Mouse (Mus musculus) cerebellum, adult 2 months (tissue): ENCODE results near the gene Magi2. TPM values are rescaled to one million over a fixed set of nuclear protein-coding genes. Genes with fewer than 3 reads are reported as not detected.

Experiments
- DNase-seq, 2 experiments: peaks; one replicate each; pipeline ENCODE4 v3.0.0; 2021
- H3K27ac ChIP-seq: fragments of 200-500 bp; 2 replicates; pipeline ENCODE4 v1.5.1; 2012; ENCODE audit warnings: low read length, control low read depth, inconsistent platforms; ENCODE audit not compliant: insufficient read depth
- H3K27me3 ChIP-seq: fragments of 200-500 bp; 2 replicates; pipeline ENCODE4 v1.6.1; 2012; ENCODE audit warnings: inconsistent platforms, mild to moderate bottlenecking, low read length, moderate library complexity; ENCODE audit not compliant: control insufficient read depth, insufficient read depth
- H3K4me1 ChIP-seq: fragments of 200-500 bp; 2 replicates; pipeline ENCODE4 v1.6.1; 2011; ENCODE audit warnings: low read length; ENCODE audit not compliant: control insufficient read depth, insufficient read depth
- H3K4me3 ChIP-seq: fragments of 200-500 bp; replicated peaks from 2 replicates; pipeline ENCODE3; 2011; ENCODE audit warnings: mild to moderate bottlenecking, low read depth, low read length, control low read depth; ENCODE audit not compliant: insufficient read depth
- CTCF ChIP-seq: fragments of 200-500 bp; IDR thresholded peaks from 2 replicates; pipeline ENCODE4 v1.5.1; 2011; ENCODE audit warnings: low read depth, mild to moderate bottlenecking, control low read depth, low read length, moderate library complexity, borderline replicate concordance; ENCODE audit not compliant: insufficient read depth
- POLR2A ChIP-seq: fragments of 200-500 bp; IDR thresholded peaks from 2 replicates; pipeline ENCODE4 v1.6.1; 2011; ENCODE audit warnings: low read length, control low read depth, borderline replicate concordance; ENCODE audit not compliant: insufficient read depth
- WGBS: fragments of 180-500 bp; shearing (Covaris S2); methylation state at CpG from one replicate; pipeline ENCODE4 v1.1.7; 2018; 5-methylcytosine and 5-hydroxymethylcytosine counted together
- polyA plus RNA-seq: library from polyadenylated mRNA; depleted of rRNA; stranded (reverse); fragments of >200 nt; gene quantifications from 2 replicates; pipeline ENCODE4 v1.2.3, GENCODE M21; 2012

The Magi2 gene
- polyA plus RNA-seq, 1 experiment = 30.1 TPM

DNA sequence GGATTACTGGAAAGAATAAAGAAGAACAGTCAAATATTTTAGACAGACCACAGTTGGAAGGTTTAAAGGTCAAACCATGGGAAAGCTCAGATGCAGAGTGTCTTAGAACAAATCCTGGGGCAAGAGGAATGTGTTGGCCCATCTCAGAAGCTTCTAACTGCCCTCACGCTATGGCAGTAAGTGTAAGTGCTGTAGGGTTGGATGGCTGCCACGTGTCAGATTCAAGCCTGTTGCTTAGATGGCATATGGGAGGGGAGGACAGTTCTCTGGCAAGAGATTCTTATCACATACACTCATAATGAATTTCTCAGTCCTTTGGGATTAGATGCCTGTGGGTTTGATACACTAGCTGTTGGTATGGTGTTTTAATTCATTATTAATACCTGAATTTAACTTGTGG lies 238.5 kb downstream of the Magi2 start:
- TF ChIP-seq CTCF = no peak
- no peak for TF ChIP-seq POLR2A
- Histone ChIP-seq H3K4me3 (no peak overlapping the region), H3K27ac (no peak overlapping the region), H3K27me3 (no peaks in the 10 kb centered on the region), H3K4me1 (no peaks in the 10 kb centered on the region; the same call in 1 of the 2 replicates)
- 6% methylated on average over 2 of the region's 2 CpGs for WGBS
- peak; percentile 26 to 28 for DNase-seq

GRCm38 (mm10) chr5:19472851-19473439 lies 246.1 kb downstream of the Magi2 start:
- TF ChIP-seq CTCF = no peak
- TF ChIP-seq POLR2A = no peak
- WGBS = 87% methylated on average over 4 of the region's 4 CpGs
- Histone ChIP-seq H3K27ac (no peak overlapping the region), H3K4me1 (no peaks in the 10 kb centered on the region; the same call in 1 of the 2 replicates), H3K27me3 (no peaks in the 10 kb centered on the region), H3K4me3 (no peak overlapping the region)
- DNase-seq = no peak

GRCm38 (mm10) chr5:19482981-19483380 lies 256.1 kb downstream of the Magi2 start:
- DNase-seq = peak; percentile 82
- TF ChIP-seq CTCF = no peak; the same call in 1 of the 2 replicates
- H3K27me3 ChIP-seq = no peaks in the 10 kb centered on the region
- H3K27ac ChIP-seq = no peak overlapping the region
- 58% methylated on average over 3 of the region's 3 CpGs for WGBS
- H3K4me3 ChIP-seq = no peak overlapping the region
- H3K4me1 ChIP-seq = peaks cover 4% of the 10 kb centered on the region

- WGBS = 52% methylated on average over 7 of the region's 7 CpGs
- Histone ChIP-seq H3K27ac (no peak overlapping the region), H3K4me1 (peaks cover 1% of the 10 kb centered on the region), H3K4me3 (no peak overlapping the region), H3K27me3 (no peaks in the 10 kb centered on the region)
- TF ChIP-seq POLR2A = no peak
- no peak for TF ChIP-seq CTCF
- no peak for DNase-seq
These were observed 261.1 kb downstream of the Magi2 start for GRCm38 (mm10) chr5:19487947-19488346.

- Histone ChIP-seq H3K27ac (no peak overlapping the region), H3K4me1 (peaks cover 8% of the 10 kb centered on the region), H3K27me3 (no peaks in the 10 kb centered on the region), H3K4me3 (no peak overlapping the region)
- TF ChIP-seq CTCF (no peak), POLR2A (no peak)
- 10% methylated on average over 3 of the region's 3 CpGs for WGBS
- peak in 1 of 2 experiments; percentile 59 for DNase-seq
These were observed 274.2 kb downstream of the Magi2 start for GRCm38 (mm10) chr5:19501005-19501404.

DNA sequence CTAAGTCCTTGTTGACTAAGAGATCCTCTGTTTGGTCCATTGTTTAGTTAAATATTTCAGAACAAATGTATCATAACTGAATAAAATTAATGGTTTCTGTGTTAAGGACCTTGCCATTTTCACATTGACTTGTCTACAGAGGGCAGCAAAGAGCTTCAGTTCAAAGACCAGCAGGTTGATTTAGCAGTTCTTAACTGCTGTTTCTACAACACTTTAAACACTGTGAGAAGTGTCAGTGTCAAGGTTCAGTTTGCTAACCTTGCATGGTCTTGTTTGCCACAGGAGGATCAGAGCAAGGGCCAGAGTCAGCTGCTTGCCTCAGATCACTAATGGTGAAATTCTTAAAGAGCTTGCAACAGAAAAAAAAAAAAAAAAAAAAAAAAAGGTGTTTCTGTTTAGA lies 295.3 kb downstream of the Magi2 start:
- Histone ChIP-seq H3K4me3 (no peak overlapping the region), H3K27ac (no peak overlapping the region), H3K4me1 (no peaks in the 10 kb centered on the region), H3K27me3 (no peaks in the 10 kb centered on the region)
- peak in 1 of 2 experiments; percentile 27 for DNase-seq
- no peak for TF ChIP-seq POLR2A
- peak; percentile 47; the same call in 1 of the 2 replicates for TF ChIP-seq CTCF

DNA sequence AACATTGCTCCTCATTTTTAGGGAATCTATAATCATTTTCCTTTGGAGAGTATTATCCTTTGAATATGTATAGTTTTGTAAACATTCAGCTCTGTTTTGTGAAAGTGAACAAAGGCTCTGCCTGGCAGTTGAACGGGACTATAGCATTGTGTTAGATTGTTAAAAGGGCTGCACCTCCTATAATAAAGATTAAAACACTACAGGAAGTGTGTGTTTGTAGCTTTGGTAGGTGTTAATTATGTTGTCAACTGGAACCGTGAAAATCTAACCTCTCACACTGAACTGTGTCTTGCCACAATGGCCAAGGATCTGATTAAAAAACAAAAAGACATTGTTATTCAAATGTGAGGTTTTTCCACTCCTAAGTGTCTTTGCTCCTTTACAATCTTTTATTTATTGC lies 312.5 kb downstream of the Magi2 start:
- H3K4me3 ChIP-seq = no peak overlapping the region
- no peak overlapping the region for H3K27ac ChIP-seq
- H3K27me3 ChIP-seq = no peaks in the 10 kb centered on the region
- TF ChIP-seq POLR2A (no peak), CTCF (no peak)
- DNase-seq = no peak
- no peaks in the 10 kb centered on the region for H3K4me1 ChIP-seq
- 39% methylated on average over 2 of the region's 2 CpGs for WGBS

- TF ChIP-seq POLR2A = no peak
- TF ChIP-seq CTCF = no peak
- Histone ChIP-seq H3K27ac (no peak overlapping the region), H3K4me1 (no peaks in the 10 kb centered on the region), H3K27me3 (no peaks in the 10 kb centered on the region), H3K4me3 (no peak overlapping the region)
- no peak for DNase-seq
- WGBS = 88% methylated on average over 4 of the region's 4 CpGs
These were observed 319.6 kb downstream of the Magi2 start for GRCm38 (mm10) chr5:19546424-19546823.
